Mouse (Mus musculus) limb, embryonic 14.5 days (tissue): ENCODE results near the gene Prpf4. TPM values are rescaled to one million over a fixed set of nuclear protein-coding genes. Genes with fewer than 3 reads are reported as not detected.

Source experiments
- ATAC-seq: fragments of 200-750 bp; cut with Nextera tagmentation; 2 replicates; pipeline ENCODE4 v1.8.0; 2017; ENCODE audit warnings: low read depth, moderate number of reproducible peaks, moderate TSS enrichment; ENCODE audit not compliant: low FRiP score
- DNase-seq: peaks from one replicate; pipeline ENCODE4 v3.0.0-alpha.2; 2015; ENCODE audit warnings: low spot score
- H3K27ac ChIP-seq: fragments of 300-500 bp; sonication (generic); replicated peaks from 2 replicates; pipeline ENCODE4 v1.5.1; 2014; ENCODE audit warnings: low read depth, mild to moderate bottlenecking, low read length, moderate library complexity, mixed read lengths
- H3K27me3 ChIP-seq: fragments of 300-500 bp; sonication (generic); 2 replicates; pipeline ENCODE4 v1.6.1; 2014; ENCODE audit warnings: low read length, mixed read lengths; ENCODE audit not compliant: control insufficient read depth, insufficient read depth
- H3K36me3 ChIP-seq: fragments of 300-500 bp; sonication (generic); 2 replicates; pipeline ENCODE4 v1.6.1; 2014; ENCODE audit warnings: mild to moderate bottlenecking, low read length, moderate library complexity, mixed read lengths; ENCODE audit not compliant: control insufficient read depth, insufficient read depth
- H3K4me1 ChIP-seq: fragments of 300-500 bp; sonication (generic); 2 replicates; pipeline ENCODE4 v1.6.1; 2014; ENCODE audit warnings: antibody characterized with exemption, low read length, mixed read lengths; ENCODE audit not compliant: control insufficient read depth, insufficient read depth
- H3K4me2 ChIP-seq: fragments of 300-500 bp; sonication (generic); replicated peaks from 2 replicates; pipeline ENCODE4 v1.6.1; 2014; ENCODE audit warnings: low read depth, mild to moderate bottlenecking, low read length, moderate library complexity; ENCODE audit not compliant: severe bottlenecking
- H3K4me3 ChIP-seq: fragments of 300-500 bp; sonication (generic); replicated peaks from 2 replicates; pipeline ENCODE4 v1.5.1; 2014; ENCODE audit warnings: low read length
- H3K9ac ChIP-seq: fragments of 300-500 bp; sonication (generic); 2 replicates; pipeline ENCODE4 v1.6.1; 2014; ENCODE audit warnings: mild to moderate bottlenecking, low read depth, low read length, moderate library complexity; ENCODE audit not compliant: severe bottlenecking
- H3K9me3 ChIP-seq: fragments of 300-500 bp; sonication (generic); 2 replicates; pipeline ENCODE4 v1.6.1; 2016; ENCODE audit warnings: low read length; ENCODE audit not compliant: control insufficient read depth
- POLR2A ChIP-seq: fragments of 200-500 bp; IDR thresholded peaks from 2 replicates; pipeline ENCODE4 v1.8.0; 2012; ENCODE audit warnings: inconsistent platforms, mild to moderate bottlenecking, moderate library complexity, borderline replicate concordance; ENCODE audit not compliant: insufficient read depth, insufficient read length; ENCODE audit errors: extremely low read depth
- whole genome bisulfite sequencing: fragments of 180-500 bp; shearing (Covaris S2); extraction: QIAGEN DNeasy Blood & Tissue Kit; methylation state at CpG from one replicate; pipeline ENCODE4 v1.1.7; 2014; 5-methylcytosine and 5-hydroxymethylcytosine counted together
- polyA plus RNA-seq, 2 experiments: library from polyadenylated mRNA; depleted of rRNA in 1 of 2; stranded (reverse) in 1 of 2; unstranded in 1 of 2; fragments of >200 nt; fragmentation: Nextera tagmentation in 1 of 2; extraction: Ambion mirVana in 1 of 2; gene quantifications; 2 replicates each; pipeline versions ENCODE4 v1.2.1 to v1.2.3; 2012 to 2014

Gene Prpf4
- polyA plus RNA-seq (2012; rRNA removed) (27.4 and 28.9 TPM in 2 replicates), polyA plus RNA-seq (2014; fragmentation: Nextera tagmentation; extraction: Ambion mirVana) (20.8 and 22.4 TPM in 2 replicates)

GRCm38 (mm10) chr4:62408601-62409282 lies at the start of gene Prpf4, which contains the start of gene Cdc26:
Gene Prpf4, plus strand, starts transcription at chr4:62408797.
Gene Cdc26, minus strand, starts transcription at chr4:62408642.
- peak within 1 kb of the TSS; percentile 76 for H3K9ac ChIP-seq
- ATAC-seq (peak; percentile 99), DNase-seq (peak; percentile 100)
- 0 out of 2 replicates have a peak, but pooled peaks have one; percentile 26 for TF ChIP-seq POLR2A
- under 1% methylated on average over 39 of the region's 39 CpGs for WGBS
- H3K9me3 ChIP-seq: no peaks in the 10 kb centered on the region
- H3K27ac ChIP-seq: peak within 1 kb of the TSS; percentile 87
- H3K36me3 ChIP-seq: peaks cover 41% of the 10 kb centered on the region
- peaks cover 18% of the 10 kb centered on the region; the same call in 1 of the 2 replicates for H3K4me1 ChIP-seq
- H3K27me3 ChIP-seq: no peaks in the 10 kb centered on the region
- peak within 1 kb of the TSS; percentile 69 for H3K4me2 ChIP-seq
- peak within 1 kb of the TSS; percentile 62 for H3K4me3 ChIP-seq

- Histone ChIP-seq H3K9me3 (no peaks in the 10 kb centered on the region), H3K36me3 (no peaks in the 10 kb centered on the region), H3K4me3 (peak overlapping the region; percentile 74), H3K9ac (peak overlapping the region; percentile 74), H3K4me1 (peaks cover 12% of the 10 kb centered on the region), H3K27ac (no peak overlapping the region), H3K4me2 (peak overlapping the region; percentile 62), H3K27me3 (no peaks in the 10 kb centered on the region)
- DNase-seq (no peak), ATAC-seq (no peak)
- TF ChIP-seq POLR2A: no peak
- 41% methylated on average over 7 of the region's 7 CpGs for WGBS
Measured at GRCm38 (mm10) chr4:62359256-62359775, 49.3 kb upstream of the Prpf4 start.

- no peaks in the 10 kb centered on the region for H3K9me3 ChIP-seq
- peak; percentile 97 for DNase-seq
- WGBS: 1% methylated on average over 47 of the region's 51 CpGs
- peak within 1 kb of the TSS; percentile 69 for H3K4me2 ChIP-seq
- peak within 1 kb of the TSS; percentile 81 for H3K9ac ChIP-seq
- TF ChIP-seq POLR2A: peak; percentile 62; the same call in 1 of the 2 replicates
- H3K36me3 ChIP-seq: no peaks in the 10 kb centered on the region
- H3K4me1 ChIP-seq: peaks cover 12% of the 10 kb centered on the region
- peak within 1 kb of the TSS; percentile 67 for H3K27ac ChIP-seq
- ATAC-seq: peak; percentile 100
- H3K4me3 ChIP-seq: peak within 1 kb of the TSS; percentile 74
- no peaks in the 10 kb centered on the region for H3K27me3 ChIP-seq
Measured at GRCm38 (mm10) chr4:62360088-62360804, 48.4 kb upstream of the Prpf4 start, which contains the start of the genes Fkbp15 and Slc31a1. Gene Fkbp15, minus strand, starts transcription at chr4:62360548. Gene Slc31a1, plus strand, starts transcription at chr4:62360727.

- WGBS: 2% methylated on average over 17 of the region's 22 CpGs
- H3K27ac ChIP-seq: peak overlapping the region; percentile 67
- ATAC-seq: peak; percentile 58; the same call in 1 of the 2 replicates
Measured at GRCm38 (mm10) chr4:62360805-62361455, 47.7 kb upstream of the Prpf4 start.

More at GRCm38 (mm10) chr4:62360805-62361455, 47.7 kb upstream of the Prpf4 start:
- Histone ChIP-seq H3K4me1 (peaks cover 12% of the 10 kb centered on the region), H3K4me3 (peak overlapping the region; percentile 74), H3K9me3 (no peaks in the 10 kb centered on the region), H3K27me3 (no peaks in the 10 kb centered on the region), H3K4me2 (peak overlapping the region; percentile 69), H3K9ac (peak overlapping the region; percentile 81), H3K36me3 (no peaks in the 10 kb centered on the region)
- TF ChIP-seq POLR2A: no peak
- no peak for DNase-seq
